Mouse (Mus musculus): ENCODE results near the gene Treh. TPM values are rescaled to one million over a fixed set of nuclear protein-coding genes. Genes with fewer than 3 reads are reported as not detected.
A peak's percentile ranks its signal among the peaks of the same experiment; 100 is the strongest.
"Not testable (repeated sequence)": the region's sequence is repeated elsewhere in the genome, so short reads cannot be mapped to it uniquely, and the experiment has no call there.

Treh gene
- polyA plus RNA-seq (2012; rRNA removed) = 0.16 and 0.17 TPM in 2 replicates

DNA sequence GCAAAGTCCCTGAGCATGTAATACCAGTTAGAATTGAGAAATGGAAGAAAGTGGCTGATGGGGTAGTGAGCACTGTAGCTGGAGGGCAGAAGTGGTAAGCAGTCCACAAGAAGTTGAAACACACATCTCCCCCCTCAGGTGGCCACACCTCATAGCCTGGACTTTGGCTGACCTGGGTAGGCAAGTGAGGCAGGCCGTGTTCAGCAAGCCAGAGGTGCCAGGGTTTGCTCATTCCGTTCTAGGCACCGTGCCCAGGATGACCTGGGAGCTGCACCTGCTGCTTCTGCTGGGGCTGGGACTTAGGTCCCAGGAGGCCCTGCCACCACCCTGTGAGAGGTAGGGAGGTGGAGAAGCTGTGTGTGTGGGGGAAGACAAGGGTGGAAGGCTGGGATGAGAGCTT, at the start of gene Treh:
Treh (plus strand) TSS at position 229 of the 400 bp plus-strand sequence.
- DNase-seq (ENCODE audit: extremely low spot score in 1 of 2, low spot score in 1 of 2) = no peak

DNA sequence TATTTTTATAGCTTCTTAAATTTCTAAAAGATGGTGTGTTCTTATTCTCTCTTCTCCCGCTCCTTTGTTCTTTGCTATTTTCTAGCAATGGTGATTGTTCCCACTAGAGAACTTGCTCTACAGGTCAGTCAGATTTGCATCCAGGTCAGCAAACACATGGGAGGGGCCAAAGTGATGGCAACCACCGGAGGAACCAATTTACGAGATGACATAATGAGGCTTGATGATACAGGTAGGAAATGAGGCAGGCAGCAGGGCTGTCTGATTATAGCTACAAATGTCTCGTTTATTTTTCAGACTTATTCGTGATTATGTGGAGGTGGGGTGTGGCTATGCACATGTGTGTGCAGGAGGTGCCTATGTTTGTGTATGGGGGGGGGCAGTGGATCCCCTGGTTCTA, 48.6 kb upstream of the Treh start:
- no peak for DNase-seq (ENCODE audit: extremely low spot score in 1 of 2, low spot score in 1 of 2)

- no peak for DNase-seq (ENCODE audit: extremely low spot score in 1 of 2, low spot score in 1 of 2)
Observed at GRCm38 (mm10) chr9:44626268-44626667, 46.8 kb upstream of the Treh start.

GRCm38 (mm10) chr9:44637551-44638169, 35.4 kb upstream of the Treh start:
- DNase-seq (ENCODE audit: extremely low spot score in 1 of 2, low spot score in 1 of 2) = no peak

GRCm38 (mm10) chr9:44638726-44639125, 34.3 kb upstream of the Treh start:
- DNase-seq (ENCODE audit: extremely low spot score in 1 of 2, low spot score in 1 of 2) = not testable (repeated sequence)

- not testable (repeated sequence) for DNase-seq (ENCODE audit: extremely low spot score in 1 of 2, low spot score in 1 of 2)
Observed at GRCm38 (mm10) chr9:44640028-44640427, 33.0 kb upstream of the Treh start.

GRCm38 (mm10) chr9:44640646-44641357, 32.2 kb upstream of the Treh start:
- DNase-seq (ENCODE audit: extremely low spot score in 1 of 2, low spot score in 1 of 2) = no peak

DNA sequence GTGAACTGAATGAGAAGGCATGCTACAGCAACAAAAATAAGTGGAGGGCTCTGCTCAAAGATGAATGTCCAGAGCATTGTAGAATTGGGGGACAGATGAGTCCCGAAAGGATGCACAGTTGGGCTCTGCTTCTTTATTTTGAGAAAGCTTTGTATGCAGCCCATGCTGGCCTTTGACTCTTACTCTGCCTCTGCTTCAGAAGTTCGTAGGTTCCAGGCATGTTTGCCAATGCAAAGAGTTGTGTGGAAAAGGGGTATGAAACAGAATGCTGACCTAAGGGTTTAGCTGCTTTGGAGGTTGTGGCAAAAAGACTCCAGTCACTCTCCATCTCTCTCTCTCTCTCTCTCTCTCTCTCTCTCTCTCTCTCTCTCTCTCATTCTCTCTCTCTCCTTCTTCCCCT, 31.4 kb upstream of the Treh start:
- DNase-seq (ENCODE audit: extremely low spot score in 1 of 2, low spot score in 1 of 2) = no peak

DNA sequence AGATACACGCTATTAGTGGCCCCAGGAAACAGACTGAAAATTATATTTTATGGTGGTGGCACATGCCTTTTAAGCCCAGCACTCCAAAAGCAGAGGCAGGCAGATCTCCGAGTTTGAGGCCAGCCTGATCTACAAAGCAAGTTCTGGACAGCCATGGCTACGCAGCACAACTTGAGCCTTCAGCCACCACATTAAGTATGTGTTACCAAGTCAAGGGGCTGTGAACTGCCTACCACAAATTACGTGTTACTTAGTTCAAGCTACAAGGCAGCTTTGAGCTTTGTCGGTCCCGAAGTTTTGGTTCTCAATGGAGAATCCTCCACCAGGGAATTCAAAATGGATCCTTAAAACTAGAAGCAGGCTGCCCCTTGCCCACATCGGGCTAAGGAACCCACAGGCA, 29.9 kb upstream of the Treh start:
- DNase-seq (ENCODE audit: extremely low spot score in 1 of 2, low spot score in 1 of 2) = no peak

DNA sequence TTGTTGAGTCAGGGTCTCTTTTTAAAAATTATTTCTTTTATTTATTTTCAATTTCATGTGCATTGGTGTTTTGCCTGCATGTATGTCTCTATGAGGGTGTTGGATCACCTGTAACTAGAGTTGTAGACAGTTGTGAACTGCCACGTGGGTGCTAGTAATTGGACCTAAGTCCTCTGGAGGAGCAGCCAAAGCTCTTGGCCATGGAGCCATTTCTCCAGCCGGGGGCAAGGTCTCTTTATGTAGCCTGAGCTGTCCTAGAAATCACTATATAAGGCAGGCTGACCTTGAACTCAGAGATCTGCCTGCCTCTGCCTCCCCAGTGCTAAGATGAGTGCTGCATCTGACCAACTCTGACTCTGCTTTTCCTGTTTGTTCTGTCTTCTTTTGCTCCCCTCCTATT, 28.8 kb upstream of the Treh start:
- DNase-seq (ENCODE audit: extremely low spot score in 1 of 2, low spot score in 1 of 2) = no peak

DNA sequence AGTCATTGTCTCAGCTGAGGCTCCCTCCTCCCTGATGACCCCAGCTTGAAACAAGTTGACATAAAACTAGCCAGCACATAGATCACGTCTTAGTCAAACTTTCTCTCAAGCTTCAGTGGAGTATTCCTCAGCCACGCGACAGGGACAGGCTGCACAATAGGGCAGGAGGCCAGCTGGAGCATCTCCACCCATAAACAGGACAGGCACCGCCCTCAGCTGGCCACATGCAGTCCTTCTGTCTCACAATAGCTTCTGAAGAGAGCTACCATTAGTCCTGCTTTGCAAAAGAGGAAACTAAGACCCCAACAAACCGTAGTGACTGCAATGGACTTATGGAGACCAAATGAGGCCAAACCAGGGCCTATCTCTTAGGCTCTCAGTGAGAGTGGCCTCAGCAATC, 27.6 kb upstream of the Treh start:
- no peak for DNase-seq (ENCODE audit: extremely low spot score in 1 of 2, low spot score in 1 of 2)

DNA sequence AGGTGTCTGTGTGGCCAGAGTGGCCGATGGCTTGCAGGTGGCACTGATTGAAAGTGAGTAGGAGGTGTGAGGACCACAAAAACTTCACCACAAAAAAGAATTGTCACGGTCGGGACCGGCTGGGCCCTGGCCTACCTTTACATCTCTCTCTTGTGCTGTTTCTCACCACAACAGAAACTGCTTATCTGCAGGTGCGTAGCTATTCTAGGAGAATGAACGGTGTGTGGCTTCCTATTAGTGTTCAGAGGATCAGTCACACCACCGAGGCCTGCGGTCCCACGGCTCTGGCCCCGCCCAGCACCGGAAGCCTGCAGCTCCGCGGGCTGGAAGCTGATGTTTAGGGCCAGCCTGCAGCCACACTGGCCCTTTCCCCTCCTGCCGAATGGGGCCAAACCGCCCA, 27.1 kb upstream of the Treh start:
- no peak for DNase-seq (ENCODE audit: extremely low spot score in 1 of 2, low spot score in 1 of 2)

GRCm38 (mm10) chr9:44646366-44646765, 26.7 kb upstream of the Treh start:
- no peak for DNase-seq (ENCODE audit: extremely low spot score in 1 of 2, low spot score in 1 of 2)

DNA sequence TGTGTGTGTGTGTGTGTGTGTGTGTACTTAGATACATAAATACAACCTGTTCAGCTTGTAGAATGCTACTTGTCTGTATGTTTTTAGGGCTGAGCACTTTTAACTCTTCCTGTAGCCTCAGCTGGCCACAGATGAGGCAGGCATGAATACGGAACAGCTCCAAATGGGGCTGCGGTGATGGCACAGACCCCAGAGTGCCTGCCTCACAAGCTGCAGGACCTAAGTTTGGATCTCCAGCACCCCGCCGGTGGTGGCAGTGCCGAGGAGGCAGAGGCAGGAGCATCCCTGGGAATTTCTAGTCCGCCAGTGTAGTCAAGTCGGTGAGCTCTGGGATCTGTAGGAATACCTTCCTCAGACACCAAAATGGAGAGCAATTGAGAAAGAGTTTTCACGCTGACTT, 26.0 kb upstream of the Treh start:
- DNase-seq (ENCODE audit: extremely low spot score in 1 of 2, low spot score in 1 of 2) = no peak

- DNase-seq (ENCODE audit: extremely low spot score in 1 of 2, low spot score in 1 of 2) = no peak
Observed at GRCm38 (mm10) chr9:44647656-44648055, 25.4 kb upstream of the Treh start.

- no peak for DNase-seq (ENCODE audit: extremely low spot score in 1 of 2, low spot score in 1 of 2)
Observed at GRCm38 (mm10) chr9:44648881-44649281, 24.2 kb upstream of the Treh start.

DNA sequence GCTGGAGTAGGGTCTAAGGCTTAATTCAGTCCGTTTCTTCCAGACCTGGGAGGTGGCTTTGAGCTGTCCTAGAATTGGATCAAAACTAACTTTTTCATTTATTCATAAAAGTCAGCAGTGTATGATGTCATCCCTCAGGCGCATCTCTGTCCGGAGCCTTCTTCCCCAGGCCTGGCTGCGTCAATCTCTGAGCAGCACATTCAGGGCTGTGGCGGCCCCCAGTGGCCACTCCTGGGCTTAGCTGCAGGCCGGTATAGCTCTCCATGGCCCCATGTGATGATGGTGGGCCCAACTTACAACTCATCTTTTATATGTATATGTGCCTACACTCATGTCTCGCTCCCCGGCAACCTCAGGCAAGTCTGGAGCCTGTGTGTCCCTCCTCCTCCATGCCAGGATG, 21.0 kb upstream of the Treh start:
- DNase-seq (ENCODE audit: extremely low spot score in 1 of 2, low spot score in 1 of 2) = peak; percentile 20 to 66

DNA sequence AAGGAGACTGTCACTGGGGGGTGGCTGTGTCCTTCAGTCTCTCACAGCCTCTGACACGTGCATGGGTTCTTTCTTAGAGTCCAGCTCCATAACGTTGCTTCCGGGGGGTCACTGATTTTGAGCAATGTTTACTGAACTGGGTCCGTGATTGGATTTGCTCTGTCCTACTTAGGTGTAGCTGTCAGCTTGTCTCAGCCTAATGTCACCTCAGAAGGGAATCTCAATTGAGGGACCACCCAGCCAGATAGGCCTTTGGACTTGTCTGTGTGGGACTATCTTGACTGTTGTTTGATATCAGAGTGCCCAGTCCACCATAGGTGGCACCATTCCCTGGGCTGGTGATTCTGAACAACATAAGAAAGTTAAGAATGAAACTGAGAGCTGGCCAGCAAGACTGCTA, 19.1 kb upstream of the Treh start:
- no peak for DNase-seq (ENCODE audit: extremely low spot score in 1 of 2, low spot score in 1 of 2)

GRCm38 (mm10) chr9:44655098-44656066, 17.7 kb upstream of the Treh start:
- peak in 1 of 2 experiments; percentile 88 for DNase-seq (ENCODE audit: extremely low spot score in 1 of 2, low spot score in 1 of 2)

DNA sequence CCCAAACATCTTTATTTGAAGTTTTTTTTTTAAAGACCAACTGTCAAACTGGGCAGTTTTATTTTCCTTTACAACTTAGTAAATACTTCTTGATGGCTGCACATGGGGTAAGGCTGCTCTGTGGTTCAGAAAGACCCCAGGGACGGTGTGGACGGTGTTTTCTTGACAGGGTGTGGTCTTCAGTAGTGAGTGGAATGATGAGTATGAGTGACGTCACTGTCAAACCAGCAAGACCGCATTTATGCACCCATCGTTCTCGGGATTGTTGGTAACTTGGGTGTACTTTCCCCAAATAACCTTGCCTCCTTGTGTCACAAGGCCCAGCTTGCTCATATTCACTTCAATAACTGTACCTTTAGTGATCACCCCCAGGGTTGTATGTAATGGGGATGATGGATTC, 9.3 kb upstream of the Treh start:
- DNase-seq (ENCODE audit: extremely low spot score in 1 of 2, low spot score in 1 of 2) = no peak

DNA sequence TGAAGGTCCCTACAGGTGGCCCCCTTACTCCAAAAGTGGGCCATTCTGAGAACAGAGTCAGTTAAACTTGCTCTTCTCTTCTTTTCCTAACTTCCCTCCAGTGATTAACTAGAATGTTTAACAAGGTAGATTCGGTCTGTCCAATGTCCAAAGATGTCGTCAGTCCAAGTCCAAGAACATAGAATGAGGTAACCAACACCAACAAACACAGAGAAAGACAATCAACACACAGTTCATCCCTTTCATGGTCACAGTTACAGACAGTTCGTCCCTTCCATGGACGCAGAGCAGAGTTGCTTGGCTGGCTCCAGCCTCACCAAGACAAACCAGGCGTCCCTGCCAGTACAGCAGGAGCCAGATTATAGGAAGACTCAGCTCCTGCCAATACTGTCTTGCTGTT, 1.6 kb upstream of the Treh start:
- no peak for DNase-seq (ENCODE audit: extremely low spot score in 1 of 2, low spot score in 1 of 2)
